Mouse (Mus musculus) heart, adult 8-10 months (tissue): Measurements from ENCODE around the gene Gm14743. TPM values are rescaled to one million over a fixed set of nuclear protein-coding genes. Genes with fewer than 3 reads are reported as not detected.
"Not testable (repeated sequence)": the region's sequence is repeated elsewhere in the genome, so short reads cannot be mapped to it uniquely, and the experiment has no call there.

ENCODE experiments used
- DNase-seq: peaks from one replicate; pipeline ENCODE4 v3.0.0; 2022; ENCODE audit warnings: low spot score
- total RNA-seq, 4 experiments: library from RNA; stranded (reverse); gene quantifications; 2 replicates each; pipeline ENCODE4 v1.2.4; 2022

The Gm14743 gene
- total RNA-seq, result not detected

DNA sequence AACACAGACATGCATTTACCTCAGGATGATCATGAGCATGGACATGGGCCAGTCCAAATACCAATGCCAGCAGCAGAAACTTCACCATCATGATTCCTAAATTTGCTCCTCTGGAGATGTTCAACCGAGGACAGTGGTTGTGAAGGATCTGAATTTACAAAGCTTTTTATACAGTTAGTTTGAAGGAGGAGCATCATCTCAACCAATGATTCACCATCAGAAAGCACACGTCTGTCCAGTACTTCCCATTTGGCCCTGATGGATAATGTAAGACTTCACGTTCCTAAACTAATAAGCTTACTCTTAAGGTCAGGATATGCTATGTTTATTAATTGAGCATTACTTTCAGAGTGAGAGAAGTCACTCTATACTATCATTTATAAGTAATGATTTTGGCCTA, at the start of gene Gm14743:
Gm14743 (minus strand) TSS at position 101 of the 400 bp plus-strand sequence.
- DNase-seq, result not testable (repeated sequence)

DNA sequence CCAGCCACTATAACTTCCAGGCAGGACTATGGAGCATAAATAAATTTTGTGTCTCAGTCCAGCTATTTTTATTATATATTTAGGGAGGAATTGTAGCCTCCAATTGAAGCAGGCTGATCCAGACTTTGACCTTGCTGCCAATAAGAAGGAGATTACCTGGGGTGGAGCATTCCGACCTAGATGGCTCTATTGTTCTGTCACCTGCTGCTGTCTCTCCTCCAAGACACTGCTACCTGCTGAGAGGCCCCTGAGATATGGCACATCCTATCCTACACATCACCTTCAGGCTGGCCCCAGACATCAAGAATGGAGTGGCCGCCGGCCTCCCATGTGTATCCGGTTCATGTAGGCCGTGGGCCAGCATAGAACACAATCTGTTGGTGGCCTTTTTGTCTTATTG, 42.9 kb downstream of the Gm14743 start:
- no peak for DNase-seq

DNA sequence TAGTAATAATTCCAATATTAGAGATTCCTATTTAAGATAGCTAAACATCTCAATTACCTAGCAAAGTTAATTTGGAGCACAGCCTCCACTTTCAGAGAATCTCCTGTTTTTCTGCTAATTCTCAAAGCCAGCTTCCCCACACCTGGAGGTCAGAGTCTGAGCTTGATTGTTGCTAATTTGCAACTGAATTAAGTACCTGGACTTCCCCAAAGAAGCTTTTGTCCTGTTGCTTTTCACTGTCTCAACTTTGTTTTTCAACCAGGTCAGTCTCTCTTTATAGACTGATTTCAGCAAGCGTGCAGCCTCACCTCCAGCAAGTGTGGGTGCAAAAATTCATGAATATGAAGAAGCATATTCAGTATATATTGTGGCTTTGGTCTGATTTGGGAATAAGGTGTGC, 43.5 kb downstream of the Gm14743 start:
- DNase-seq, result not testable (repeated sequence)

Other genes starting within 250 kb of the Gm14743 start
- gene Obp1a, start 154.5 kb downstream of the Gm14743 start, total RNA-seq, result not detected
- gene Gm5938, start 120.5 kb downstream of the Gm14743 start, total RNA-seq, result not detected
- gene Obp1b, start 59.1 kb downstream of the Gm14743 start, total RNA-seq, result not detected
- gene 4930480E11Rik, start 123.7 kb upstream of the Gm14743 start, total RNA-seq, result not detected